Comparison of ENCODE assay signal across 11 mouse cellular contexts in the genomic region with DNA sequence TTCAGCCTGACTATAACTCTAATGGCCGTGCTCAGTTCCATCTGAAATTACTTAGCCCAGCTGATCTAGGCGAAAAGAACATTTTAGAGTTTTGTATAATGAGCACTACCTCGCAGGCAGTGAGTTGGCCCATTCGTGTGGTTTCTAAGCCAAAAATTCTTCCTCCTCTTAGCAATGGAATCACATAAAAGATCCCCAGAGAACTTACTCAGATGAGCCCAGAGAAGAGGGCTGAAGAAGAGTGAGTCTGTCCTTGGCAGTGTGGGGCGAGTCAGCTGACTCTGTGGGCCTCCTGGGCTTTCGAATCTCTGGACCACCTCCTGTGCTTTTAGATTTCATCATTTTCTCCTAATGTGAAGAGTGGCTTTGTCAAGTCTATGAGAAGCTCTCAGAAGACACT.
DNase-seq lines count a peak whose midpoint lies in the region; ATAC-seq and TF ChIP-seq lines count a peak whose summit lies in the region.
"Had no signal": no experiment of that assay in that cellular context is flagged by ENCODE, and none has a peak within 500 bp of the region (broad histone marks: within the 10 kb centered on the region; RNA-seq: fewer than 3 reads in every experiment).

No protein-coding gene starts in this region.

- WGBS in limb, embryonic 13.5 days = 70% methylated on average over 6 of the region's 6 CpGs
- WGBS in limb, embryonic 10.5 days = 90% methylated on average over 6 of the region's 6 CpGs
- 86% methylated on average over 6 of the region's 6 CpGs for WGBS in midbrain, embryonic 14.5 days

- no peak for TF ChIP-seq CTCF in gastrocnemius, adult 2 months (IDR thresholded peaks at IDR 0.05)
- TF ChIP-seq CTCF in layer of hippocampus, adult 2 months (conservative IDR thresholded peaks at IDR 0.05) = no peak

- intact Hi-C loops in gastrocnemius, adult 2 months (cut with DNase I) = no loop called here

- no peaks in the 10 kb centered on the region for H3K4me1 ChIP-seq in limb, embryonic 13.5 days
- 0 out of 2 replicates have a peak, but pooled peaks cover 6% of the 10 kb centered on the region for H3K4me1 ChIP-seq in limb, embryonic 10.5 days
- H3K4me1 ChIP-seq in midbrain, embryonic 14.5 days (ENCODE audit: control insufficient read depth, insufficient read depth, low read length) = no peaks in the 10 kb centered on the region
- H3K4me1 ChIP-seq: liver, embryonic 15.5 days had no signal

- H3K27me3 ChIP-seq in limb, embryonic 13.5 days = no peaks in the 10 kb centered on the region
- no peaks in the 10 kb centered on the region for H3K27me3 ChIP-seq in limb, embryonic 10.5 days (ENCODE audit: low read depth, poor library complexity, severe bottlenecking)
- no peaks in the 10 kb centered on the region for H3K27me3 ChIP-seq in midbrain, embryonic 14.5 days (ENCODE audit: control insufficient read depth, insufficient read depth, low read length)
- H3K27me3 ChIP-seq: liver, embryonic 15.5 days had no signal

- no peak overlapping the region for H3K4me2 ChIP-seq in limb, embryonic 13.5 days (replicated peaks)
- no peak overlapping the region for H3K4me2 ChIP-seq in midbrain, embryonic 14.5 days (ENCODE audit: low read length)
- H3K4me2 ChIP-seq: hindbrain, embryonic 14.5 days; liver, embryonic 15.5 days had no signal

- ATAC-seq in limb, embryonic 13.5 days (ENCODE audit: low FRiP score, low read depth) = peak; percentile 36; the same call in 1 of the 2 replicates
- no peak for ATAC-seq in midbrain, embryonic 14.5 days (ENCODE audit: low FRiP score, low TSS enrichment)

- no peaks in the 10 kb centered on the region for H3K36me3 ChIP-seq in limb, embryonic 13.5 days
- no peaks in the 10 kb centered on the region for H3K36me3 ChIP-seq in limb, embryonic 10.5 days
- no peaks in the 10 kb centered on the region for H3K36me3 ChIP-seq in midbrain, embryonic 14.5 days (ENCODE audit: control insufficient read depth, insufficient read depth, low read length)
- H3K36me3 ChIP-seq: liver, embryonic 15.5 days had no signal

- no peak overlapping the region for H3K9ac ChIP-seq in limb, embryonic 13.5 days
- H3K9ac ChIP-seq in midbrain, embryonic 14.5 days (replicated peaks; ENCODE audit: low read length) = no peak overlapping the region
- H3K9ac ChIP-seq: hindbrain, embryonic 14.5 days; liver, embryonic 15.5 days had no signal

- no peak overlapping the region for H3K4me3 ChIP-seq in limb, embryonic 13.5 days
- no peak overlapping the region for H3K4me3 ChIP-seq in limb, embryonic 10.5 days
- H3K4me3 ChIP-seq in gastrocnemius, adult 2 months = no peak overlapping the region
- H3K4me3 ChIP-seq in midbrain, embryonic 14.5 days (replicated peaks; ENCODE audit: low read depth, low read length) = no peak overlapping the region
- no peak overlapping the region for H3K4me3 ChIP-seq in layer of hippocampus, adult 2 months
- H3K4me3 ChIP-seq: liver, embryonic 15.5 days had no signal

- no peak overlapping the region for H3K27ac ChIP-seq in limb, embryonic 13.5 days
- H3K27ac ChIP-seq in limb, embryonic 10.5 days = no peak overlapping the region
- H3K27ac ChIP-seq in gastrocnemius, adult 2 months = peak overlapping the region; percentile 35; the same call in 1 of the 2 replicates
- H3K27ac ChIP-seq in midbrain, embryonic 14.5 days (replicated peaks; ENCODE audit: low read depth, low read length) = no peak overlapping the region
- H3K27ac ChIP-seq in layer of hippocampus, adult 2 months = no peak overlapping the region
- H3K27ac ChIP-seq: hindbrain, embryonic 14.5 days; kidney, postnatal 0 days; liver, embryonic 15.5 days had no signal

- no peak for DNase-seq in limb, embryonic 10.5 days (ENCODE audit: low spot score)
- peak; percentile 89 for DNase-seq in NIH3T3 (ENCODE audit: low read depth)
- DNase-seq in gastrocnemius, adult 2 months = peak; percentile 79
- DNase-seq in heart, postnatal 4 days = peak; percentile 31
- DNase-seq in midbrain, embryonic 14.5 days = no peak
- DNase-seq in layer of hippocampus, adult 2 months (ENCODE audit: low spot score in 2 of 2) = no peak
- DNase-seq: cerebellum, postnatal 14 days had no signal

- H3K9me3 ChIP-seq in limb, embryonic 13.5 days = no peaks in the 10 kb centered on the region
- H3K9me3 ChIP-seq in limb, embryonic 10.5 days (replicated peaks) = no peaks in the 10 kb centered on the region
- H3K9me3 ChIP-seq in midbrain, embryonic 14.5 days (ENCODE audit: control insufficient read depth, low read length) = no peaks in the 10 kb centered on the region
- H3K9me3 ChIP-seq: liver, embryonic 15.5 days had no signal

Comparison
In these comparisons a context has a peak if more than half of its experiments do, and no peak if none do; other contexts are left out.
1. DNase-seq: peak in NIH3T3 (single experiment), gastrocnemius, adult 2 months (single experiment) and heart, postnatal 4 days (single experiment); none in limb, embryonic 10.5 days (single experiment), midbrain, embryonic 14.5 days (single experiment) and layer of hippocampus, adult 2 months (0 of 2).